Mouse (Mus musculus) bone marrow, adult 2 months (tissue): ENCODE results near the gene Gja4. TPM values are rescaled to one million over a fixed set of nuclear protein-coding genes. Genes with fewer than 3 reads are reported as not detected.

Experiments
- H3K27ac ChIP-seq: fragments of 200-500 bp; 2 replicates; pipeline ENCODE4 v1.5.1; 2012; ENCODE audit warnings: low read depth, mild to moderate bottlenecking, control low read depth, inconsistent platforms, low read length; ENCODE audit not compliant: control insufficient read depth, poor library complexity, insufficient read depth
- H3K4me1 ChIP-seq: fragments of 200-500 bp; 2 replicates; pipeline ENCODE4 v1.6.1; 2011; ENCODE audit warnings: low read length; ENCODE audit not compliant: control insufficient read depth, insufficient read depth
- H3K4me3 ChIP-seq: fragments of 200-500 bp; replicated peaks from 2 replicates; pipeline ENCODE3; 2011; ENCODE audit warnings: mild to moderate bottlenecking, low read depth, low read length, control low read depth; ENCODE audit not compliant: control insufficient read depth
- CTCF ChIP-seq: fragments of 200-500 bp; IDR thresholded peaks from 2 replicates; pipeline ENCODE4 v1.5.1; 2011; ENCODE audit warnings: low read length, control low read depth; ENCODE audit not compliant: control insufficient read depth, insufficient read depth
- POLR2A ChIP-seq: fragments of 200-500 bp; IDR thresholded peaks from 2 replicates; pipeline ENCODE4 v1.6.1; 2011; ENCODE audit warnings: low read depth, mild to moderate bottlenecking, control low read depth, low read length, borderline replicate concordance; ENCODE audit not compliant: control insufficient read depth
- WGBS: fragments of 180-500 bp; shearing (Covaris S2); methylation state at CpG from one replicate; pipeline ENCODE4 v1.1.7; 2018; 5-methylcytosine and 5-hydroxymethylcytosine counted together
- polyA plus RNA-seq: library from polyadenylated mRNA; stranded (reverse); fragments of >200 nt; gene quantifications from 2 replicates; pipeline ENCODE4 v1.2.4, GENCODE M21; 2011; ENCODE audit warnings: low replicate concordance; ENCODE audit not compliant: missing spikeins, insufficient read depth, insufficient read length

The Gja4 gene
- polyA plus RNA-seq, 1 experiment: not detected

GRCm38 (mm10) chr4:127315753-127316152, 1.9 kb upstream of the Gja4 start:
- Histone ChIP-seq H3K4me1 (no peaks in the 10 kb centered on the region), H3K4me3 (no peak overlapping the region), H3K27ac (no peak overlapping the region)
- no peak for TF ChIP-seq CTCF
- TF ChIP-seq POLR2A: no peak
- WGBS: 79% methylated on average over 8 of the region's 8 CpGs

- 70% methylated on average over 9 of the region's 9 CpGs for WGBS
- TF ChIP-seq CTCF: no peak
- TF ChIP-seq POLR2A: no peak
- Histone ChIP-seq H3K4me1 (no peaks in the 10 kb centered on the region), H3K4me3 (no peak overlapping the region), H3K27ac (no peak overlapping the region)
Measured at GRCm38 (mm10) chr4:127314585-127314984, 746 bp upstream of the Gja4 start.

GRCm38 (mm10) chr4:127312349-127312748, 1.5 kb downstream of the Gja4 start:
- 72% methylated on average over 24 of the region's 24 CpGs for WGBS
- TF ChIP-seq CTCF (no peak), POLR2A (no peak)
- Histone ChIP-seq H3K27ac (no peak overlapping the region; the same call in 1 of the 2 replicates), H3K4me3 (no peak overlapping the region), H3K4me1 (no peaks in the 10 kb centered on the region)

- H3K4me3 ChIP-seq: no peak overlapping the region
- TF ChIP-seq POLR2A (no peak), CTCF (no peak)
- WGBS: 83% methylated on average over 9 of the region's 9 CpGs
- H3K4me1 ChIP-seq: no peaks in the 10 kb centered on the region
- no peak overlapping the region for H3K27ac ChIP-seq
Measured at GRCm38 (mm10) chr4:127311561-127311960, 2.3 kb downstream of the Gja4 start.

- WGBS: 50% methylated on average over 2 of the region's 2 CpGs
- no peak for TF ChIP-seq POLR2A
- no peak for TF ChIP-seq CTCF
- Histone ChIP-seq H3K4me1 (no peaks in the 10 kb centered on the region), H3K4me3 (no peak overlapping the region), H3K27ac (no peak overlapping the region)
Measured at GRCm38 (mm10) chr4:127306915-127307314, 6.9 kb downstream of the Gja4 start.

GRCm38 (mm10) chr4:127303796-127304195, 10.0 kb downstream of the Gja4 start:
- TF ChIP-seq CTCF: no peak
- Histone ChIP-seq H3K4me1 (no peaks in the 10 kb centered on the region), H3K4me3 (no peak overlapping the region), H3K27ac (no peak overlapping the region)
- WGBS: 24% methylated on average over 3 of the region's 3 CpGs

GRCm38 (mm10) chr4:127300503-127300902, 13.3 kb downstream of the Gja4 start:
- 74% methylated on average over 5 of the region's 5 CpGs for WGBS

GRCm38 (mm10) chr4:127292631-127293030, 21.2 kb downstream of the Gja4 start:
- H3K4me1 ChIP-seq: no peaks in the 10 kb centered on the region
- 84% methylated on average over 5 of the region's 5 CpGs for WGBS
- H3K27ac ChIP-seq: no peak overlapping the region
- H3K4me3 ChIP-seq: no peak overlapping the region
- no peak for TF ChIP-seq CTCF
- TF ChIP-seq POLR2A: no peak

More at GRCm38 (mm10) chr4:127300503-127300902, 13.3 kb downstream of the Gja4 start:
- Histone ChIP-seq H3K27ac (no peak overlapping the region), H3K4me3 (no peak overlapping the region), H3K4me1 (no peaks in the 10 kb centered on the region)
- TF ChIP-seq CTCF: no peak
- no peak for TF ChIP-seq POLR2A

- 70% methylated on average over 6 of the region's 6 CpGs for WGBS
- Histone ChIP-seq H3K4me3 (no peak overlapping the region), H3K4me1 (no peaks in the 10 kb centered on the region), H3K27ac (no peak overlapping the region)
- TF ChIP-seq CTCF (no peak), POLR2A (no peak)
Measured at GRCm38 (mm10) chr4:127289039-127289548, 24.7 kb downstream of the Gja4 start.
